Comparison of ENCODE assay signal across 9 mouse cellular contexts in the genomic region with DNA sequence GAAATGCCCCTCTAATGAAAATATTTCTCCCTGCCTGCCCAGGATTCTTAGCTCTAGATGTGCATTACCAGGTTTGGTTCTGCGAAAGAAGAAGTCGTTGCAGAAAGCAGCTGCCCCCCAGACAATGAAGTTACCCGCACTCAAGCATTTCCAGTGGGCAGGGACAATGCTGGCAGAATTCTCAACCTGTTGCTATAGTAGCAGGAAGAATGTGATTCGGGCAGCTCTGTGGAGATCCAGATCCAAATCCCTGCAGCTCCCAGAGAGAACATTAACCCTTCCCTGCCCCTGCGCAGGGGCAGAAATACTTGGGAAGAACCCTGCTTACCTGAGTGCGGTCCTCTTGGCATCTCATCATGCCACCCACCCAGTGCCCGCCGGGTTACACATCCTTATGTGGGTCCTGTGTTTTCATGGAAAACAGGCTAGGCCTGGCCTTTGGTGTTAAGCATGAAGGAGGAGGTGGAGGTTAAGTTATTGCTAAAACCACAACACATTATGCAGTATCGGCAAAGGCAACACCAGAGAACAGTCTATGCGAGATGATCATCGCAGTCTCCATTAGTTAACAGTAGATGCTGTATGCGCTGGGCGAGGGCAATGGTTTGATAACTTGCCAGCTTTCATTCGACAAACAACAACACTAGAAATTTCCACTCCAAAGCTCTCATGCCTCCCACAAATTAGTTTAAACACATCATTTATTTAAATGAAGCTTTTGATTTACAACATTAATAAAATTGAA.
DNase-seq lines count a peak whose midpoint lies in the region; ATAC-seq and TF ChIP-seq lines count a peak whose summit lies in the region.
"Had no signal": no experiment of that assay in that cellular context is flagged by ENCODE, and none has a peak within 500 bp of the region (broad histone marks: within the 10 kb centered on the region; RNA-seq: fewer than 3 reads in every experiment).

No protein-coding gene starts in this region.

- H3K36me3 ChIP-seq in lung, postnatal 0 days (ENCODE audit: insufficient read depth, low read length): no peaks in the 10 kb centered on the region
- H3K36me3 ChIP-seq in forebrain, postnatal 0 days (ENCODE audit: insufficient read depth): no peaks in the 10 kb centered on the region
- no peaks in the 10 kb centered on the region for H3K36me3 ChIP-seq in limb, embryonic 15.5 days
- no peaks in the 10 kb centered on the region for H3K36me3 ChIP-seq in stomach, postnatal 0 days (ENCODE audit: control insufficient read depth, insufficient read depth, low read length)

- no peak overlapping the region for H3K27ac ChIP-seq in lung, postnatal 0 days (ENCODE audit: low read length)
- peak overlapping the region; percentile 72 for H3K27ac ChIP-seq in forebrain, postnatal 0 days (ENCODE audit: low read depth, low read length)
- H3K27ac ChIP-seq in limb, embryonic 15.5 days: peak overlapping the region; percentile 47
- H3K27ac ChIP-seq in stomach, postnatal 0 days (replicated peaks): no peak overlapping the region

- peaks cover 14% of the 10 kb centered on the region for H3K4me1 ChIP-seq in lung, postnatal 0 days (ENCODE audit: insufficient read depth, low read depth, low read length)
- H3K4me1 ChIP-seq in forebrain, postnatal 0 days (ENCODE audit: insufficient read depth): peaks cover 17% of the 10 kb centered on the region
- peaks cover 27% of the 10 kb centered on the region for H3K4me1 ChIP-seq in limb, embryonic 15.5 days
- H3K4me1 ChIP-seq in stomach, postnatal 0 days (replicated peaks; ENCODE audit: control insufficient read depth, insufficient read depth): 0 out of 2 replicates have a peak, but pooled peaks cover 5% of the 10 kb centered on the region

- H3K4me2 ChIP-seq in lung, postnatal 0 days (replicated peaks; ENCODE audit: low read depth, low read length): no peak overlapping the region
- H3K4me2 ChIP-seq in forebrain, postnatal 0 days (ENCODE audit: low read depth): peak overlapping the region; percentile 33
- H3K4me2 ChIP-seq in limb, embryonic 15.5 days: peak overlapping the region; percentile 20; the same call in 1 of the 2 replicates
- 0 out of 2 replicates have a peak overlapping the region, but pooled peaks have one; percentile 9 for H3K4me2 ChIP-seq in stomach, postnatal 0 days (replicated peaks; ENCODE audit: low read depth)

- TF ChIP-seq EP300 in lung, postnatal 0 days (IDR thresholded peaks at IDR 0.05): no peak
- TF ChIP-seq EP300 in stomach, postnatal 0 days (optimal IDR thresholded peaks at IDR 0.05): no peak

- no peaks in the 10 kb centered on the region for H3K9me3 ChIP-seq in lung, postnatal 0 days (ENCODE audit: low read length)
- H3K9me3 ChIP-seq in forebrain, postnatal 0 days (ENCODE audit: low read length): no peaks in the 10 kb centered on the region
- no peaks in the 10 kb centered on the region for H3K9me3 ChIP-seq in limb, embryonic 15.5 days
- no peaks in the 10 kb centered on the region for H3K9me3 ChIP-seq in stomach, postnatal 0 days (ENCODE audit: control insufficient read depth, low read length)

- DNase-seq in lung, postnatal 10 days: peak; percentile 19
- no peak for DNase-seq in lung, postnatal 0 days (ENCODE audit: low spot score)
- DNase-seq in forebrain, postnatal 0 days: peak; percentile 78
- no peak for DNase-seq in stomach, postnatal 0 days (ENCODE audit: low spot score)
- no peak for DNase-seq in kidney, postnatal 36 days
- DNase-seq in urinary bladder, adult 2 months (ENCODE audit: low spot score): no peak
- DNase-seq: lung, adult 18-20 months had no signal

- 50% methylated on average over 14 of the region's 14 CpGs for WGBS in lung, postnatal 0 days
- 11% methylated on average over 14 of the region's 14 CpGs for WGBS in forebrain, postnatal 0 days
- 49% methylated on average over 14 of the region's 14 CpGs for WGBS in limb, embryonic 15.5 days
- WGBS in stomach, postnatal 0 days: 46% methylated on average over 14 of the region's 14 CpGs

- TF ChIP-seq CTCF in lung, postnatal 0 days (IDR thresholded peaks at IDR 0.05): no peak
- TF ChIP-seq CTCF in forebrain, postnatal 0 days (IDR thresholded peaks at IDR 0.05; ENCODE audit: low read depth): no peak
- no peak for TF ChIP-seq CTCF in stomach, postnatal 0 days (IDR thresholded peaks at IDR 0.05; ENCODE audit: low read depth)

- no peaks in the 10 kb centered on the region for H3K27me3 ChIP-seq in lung, postnatal 0 days (replicated peaks; ENCODE audit: insufficient read depth, low read length)
- no peaks in the 10 kb centered on the region for H3K27me3 ChIP-seq in forebrain, postnatal 0 days (ENCODE audit: insufficient read depth, low read length)
- H3K27me3 ChIP-seq in limb, embryonic 15.5 days: no peaks in the 10 kb centered on the region
- H3K27me3 ChIP-seq in stomach, postnatal 0 days (ENCODE audit: control insufficient read depth, insufficient read depth, low read length): no peaks in the 10 kb centered on the region

- no peak overlapping the region for H3K4me3 ChIP-seq in lung, postnatal 0 days (ENCODE audit: low read depth, low read length)
- no peak overlapping the region for H3K4me3 ChIP-seq in forebrain, postnatal 0 days (ENCODE audit: low read depth, low read length)
- H3K4me3 ChIP-seq in limb, embryonic 15.5 days: no peak overlapping the region
- no peak overlapping the region for H3K4me3 ChIP-seq in stomach, postnatal 0 days (ENCODE audit: low read depth, low read length)

- H3K9ac ChIP-seq in lung, postnatal 0 days (replicated peaks; ENCODE audit: low read depth): no peak overlapping the region
- 0 out of 2 replicates have a peak overlapping the region, but pooled peaks have one; percentile 41 for H3K9ac ChIP-seq in forebrain, postnatal 0 days
- no peak overlapping the region for H3K9ac ChIP-seq in limb, embryonic 15.5 days
- no peak overlapping the region for H3K9ac ChIP-seq in stomach, postnatal 0 days (ENCODE audit: low read length)

- ATAC-seq in lung, postnatal 0 days: no peak
- peak; percentile 80 for ATAC-seq in forebrain, postnatal 0 days
- ATAC-seq in limb, embryonic 15.5 days (ENCODE audit: insufficient number of reproducible peaks, low FRiP score, low TSS enrichment, low read depth): no peak
- ATAC-seq in stomach, postnatal 0 days (ENCODE audit: low FRiP score, low TSS enrichment): no peak
- no peak for ATAC-seq in megakaryocyte, adult 5-6 weeks (ENCODE audit: poor library complexity, severe bottlenecking)

Comparison
In these comparisons a context has a peak if more than half of its experiments do, and no peak if none do; other contexts are left out.
1. DNase-seq: peak in lung, postnatal 10 days (single experiment) and forebrain, postnatal 0 days (single experiment); none in lung, postnatal 0 days (single experiment), stomach, postnatal 0 days (single experiment), kidney, postnatal 36 days (0 of 2) and urinary bladder, adult 2 months (single experiment).
2. H3K27ac ChIP-seq: peak in forebrain, postnatal 0 days (single experiment) and limb, embryonic 15.5 days (single experiment); none in lung, postnatal 0 days (single experiment) and stomach, postnatal 0 days (single experiment).